Mouse (Mus musculus): ENCODE data around the gene Bcas3.

GRCm38 (mm10) chr11:85649373-85649772 is 296.4 kb downstream of the Bcas3 start:
- TF ChIP-seq POLR2A (IDR thresholded peaks at IDR 0.05; ENCODE audit: low read depth, low read length), result no peak
- no peak for TF ChIP-seq CTCF (IDR thresholded peaks at IDR 0.05; ENCODE audit: extremely low read depth, insufficient read depth, insufficient read length, insufficient replicate concordance)
